Mouse (Mus musculus) cerebellum, adult 2 months (tissue): ENCODE data around the gene Sorcs1. TPM values are rescaled to one million over a fixed set of nuclear protein-coding genes. Genes with fewer than 3 reads are reported as not detected.
A peak's percentile ranks its signal among the peaks of the same experiment; 100 is the strongest.

Experiments
- DNase-seq, 2 experiments: peaks; one replicate each; pipeline ENCODE4 v3.0.0; 2021
- H3K27ac ChIP-seq: fragments of 200-500 bp; 2 replicates; pipeline ENCODE4 v1.5.1; 2012; ENCODE audit warnings: low read length, control low read depth, inconsistent platforms; ENCODE audit not compliant: insufficient read depth
- H3K27me3 ChIP-seq: fragments of 200-500 bp; 2 replicates; pipeline ENCODE4 v1.6.1; 2012; ENCODE audit warnings: inconsistent platforms, mild to moderate bottlenecking, low read length, moderate library complexity; ENCODE audit not compliant: control insufficient read depth, insufficient read depth
- H3K4me1 ChIP-seq: fragments of 200-500 bp; 2 replicates; pipeline ENCODE4 v1.6.1; 2011; ENCODE audit warnings: low read length; ENCODE audit not compliant: control insufficient read depth, insufficient read depth
- H3K4me3 ChIP-seq: fragments of 200-500 bp; replicated peaks from 2 replicates; pipeline ENCODE3; 2011; ENCODE audit warnings: mild to moderate bottlenecking, low read depth, low read length, control low read depth; ENCODE audit not compliant: insufficient read depth
- CTCF ChIP-seq: fragments of 200-500 bp; IDR thresholded peaks from 2 replicates; pipeline ENCODE4 v1.5.1; 2011; ENCODE audit warnings: low read depth, mild to moderate bottlenecking, control low read depth, low read length, moderate library complexity, borderline replicate concordance; ENCODE audit not compliant: insufficient read depth
- POLR2A ChIP-seq: fragments of 200-500 bp; IDR thresholded peaks from 2 replicates; pipeline ENCODE4 v1.6.1; 2011; ENCODE audit warnings: low read length, control low read depth, borderline replicate concordance; ENCODE audit not compliant: insufficient read depth
- WGBS: fragments of 180-500 bp; shearing (Covaris S2); methylation state at CpG from one replicate; pipeline ENCODE4 v1.1.7; 2018; 5-methylcytosine and 5-hydroxymethylcytosine counted together
- polyA plus RNA-seq: library from polyadenylated mRNA; depleted of rRNA; stranded (reverse); fragments of >200 nt; gene quantifications from 2 replicates; pipeline ENCODE4 v1.2.3, GENCODE M21; 2012

Gene Sorcs1
- polyA plus RNA-seq, 1 experiment, result 11.0 TPM

- H3K27me3 ChIP-seq, result no peaks in the 10 kb centered on the region; the same call in 1 of the 2 replicates
- no peak overlapping the region for H3K4me3 ChIP-seq
- DNase-seq, result no peak
- no peaks in the 10 kb centered on the region; the same call in 1 of the 2 replicates for H3K4me1 ChIP-seq
- no peak for TF ChIP-seq POLR2A
- no peak for TF ChIP-seq CTCF
- 15% methylated on average over 4 of the region's 4 CpGs for WGBS
- no peak overlapping the region for H3K27ac ChIP-seq
Measured at GRCm38 (mm10) chr19:50441099-50441498, 237.3 kb downstream of the Sorcs1 start.

- TF ChIP-seq POLR2A (no peak), CTCF (no peak)
- Histone ChIP-seq H3K27ac (no peak overlapping the region), H3K27me3 (no peaks in the 10 kb centered on the region; the same call in 1 of the 2 replicates), H3K4me3 (no peak overlapping the region), H3K4me1 (no peaks in the 10 kb centered on the region; the same call in 1 of the 2 replicates)
- 21% methylated on average over 11 of the region's 11 CpGs for WGBS
- DNase-seq, result peak in 1 of 2 experiments; percentile 2
Measured at GRCm38 (mm10) chr19:50440246-50440910, 238.1 kb downstream of the Sorcs1 start.

- Histone ChIP-seq H3K4me3 (no peak overlapping the region), H3K4me1 (no peaks in the 10 kb centered on the region; the same call in 1 of the 2 replicates), H3K27me3 (no peaks in the 10 kb centered on the region; the same call in 1 of the 2 replicates), H3K27ac (no peak overlapping the region)
- no peak for DNase-seq
- no peak for TF ChIP-seq POLR2A
- TF ChIP-seq CTCF, result no peak
- WGBS, result 36% methylated on average over 3 of the region's 3 CpGs
Measured at GRCm38 (mm10) chr19:50439464-50439881, 239.0 kb downstream of the Sorcs1 start.

GRCm38 (mm10) chr19:50422928-50423327 is 255.5 kb downstream of the Sorcs1 start:
- WGBS, result 78% methylated on average over 1 of the region's 1 CpGs
- H3K27ac ChIP-seq, result no peak overlapping the region
- TF ChIP-seq POLR2A (no peak), CTCF (0 out of 2 replicates have a peak, but pooled peaks have one; percentile 13)
- no peaks in the 10 kb centered on the region for H3K27me3 ChIP-seq
- H3K4me3 ChIP-seq, result no peak overlapping the region
- DNase-seq, result no peak
- H3K4me1 ChIP-seq, result no peaks in the 10 kb centered on the region

- Histone ChIP-seq H3K4me1 (no peaks in the 10 kb centered on the region), H3K27ac (no peak overlapping the region), H3K27me3 (no peaks in the 10 kb centered on the region), H3K4me3 (no peak overlapping the region)
- 58% methylated on average over 14 of the region's 14 CpGs for WGBS
- TF ChIP-seq POLR2A (no peak), CTCF (no peak)
- DNase-seq, result no peak
Measured at GRCm38 (mm10) chr19:50418962-50419720, 259.3 kb downstream of the Sorcs1 start.

GRCm38 (mm10) chr19:50410561-50410960 is 267.9 kb downstream of the Sorcs1 start:
- WGBS, result 74% methylated on average over 3 of the region's 3 CpGs
- TF ChIP-seq POLR2A (no peak), CTCF (no peak)
- DNase-seq, result no peak
- no peaks in the 10 kb centered on the region for H3K4me1 ChIP-seq
- H3K4me3 ChIP-seq, result no peak overlapping the region
- no peak overlapping the region for H3K27ac ChIP-seq
- H3K27me3 ChIP-seq, result no peaks in the 10 kb centered on the region

GRCm38 (mm10) chr19:50398341-50398740 is 280.1 kb downstream of the Sorcs1 start:
- Histone ChIP-seq H3K4me1 (no peaks in the 10 kb centered on the region; the same call in 1 of the 2 replicates), H3K27ac (no peak overlapping the region), H3K4me3 (no peak overlapping the region), H3K27me3 (no peaks in the 10 kb centered on the region)
- peak; percentile 28 to 46 for DNase-seq
- TF ChIP-seq CTCF (no peak), POLR2A (no peak)
- 17% methylated on average over 2 of the region's 2 CpGs for whole genome bisulfite sequencing
